Mouse (Mus musculus) liver, embryonic 11.5 days (tissue): Measurements from ENCODE around the gene Flcn. TPM values are rescaled to one million over a fixed set of nuclear protein-coding genes. Genes with fewer than 3 reads are reported as not detected.

Experiments used
- ATAC-seq: fragments of 200-750 bp; cut with Nextera tagmentation; replicated peaks from 2 replicates; pipeline ENCODE4 v1.8.0; 2017; ENCODE audit warnings: moderate number of reproducible peaks, mild to moderate bottlenecking, moderate TSS enrichment, moderate library complexity; ENCODE audit not compliant: low FRiP score
- DNase-seq: peaks from one replicate; pipeline ENCODE4 v3.0.0-alpha.2; 2017; ENCODE audit warnings: low spot score
- H3K27ac ChIP-seq: fragments of 300-500 bp; sonication (generic); 2 replicates; pipeline ENCODE4 v1.5.1; 2014; ENCODE audit warnings: mild to moderate bottlenecking, low read depth, low read length, control low read depth
- H3K27me3 ChIP-seq: fragments of 300-500 bp; sonication (generic); replicated peaks from 2 replicates; pipeline ENCODE4 v1.6.1; 2014; ENCODE audit warnings: low read length, mixed read lengths; ENCODE audit not compliant: control insufficient read depth, insufficient read depth
- H3K36me3 ChIP-seq: fragments of 300-500 bp; sonication (generic); 2 replicates; pipeline ENCODE4 v1.6.1; 2014; ENCODE audit warnings: mild to moderate bottlenecking, low read length, moderate library complexity, mixed read lengths; ENCODE audit not compliant: control insufficient read depth, insufficient read depth
- H3K4me1 ChIP-seq: fragments of 300-500 bp; sonication (generic); replicated peaks from 2 replicates; pipeline ENCODE4 v1.6.1; 2014; ENCODE audit warnings: low read length, mixed read lengths; ENCODE audit not compliant: control insufficient read depth, insufficient read depth
- H3K4me2 ChIP-seq: fragments of 300-500 bp; sonication (generic); 2 replicates; pipeline ENCODE4 v1.6.1; 2014; ENCODE audit warnings: mild to moderate bottlenecking, control low read depth, moderate library complexity
- H3K4me3 ChIP-seq: fragments of 300-500 bp; sonication (generic); 2 replicates; pipeline ENCODE4 v1.5.1; 2014; ENCODE audit warnings: low read depth, low read length, control low read depth
- H3K9ac ChIP-seq: fragments of 300-500 bp; sonication (generic); 2 replicates; pipeline ENCODE4 v1.6.1; 2014; ENCODE audit warnings: low read depth, low read length, control low read depth
- H3K9me3 ChIP-seq: fragments of 300-500 bp; sonication (generic); 2 replicates; pipeline ENCODE4 v1.6.1; 2016; ENCODE audit warnings: low read length, inconsistent platforms, mixed read lengths; ENCODE audit not compliant: control insufficient read depth
- WGBS: fragments of 180-500 bp; shearing (Covaris S2); extraction: QIAGEN DNeasy Blood & Tissue Kit; methylation state at CpG from one replicate; pipeline ENCODE4 v1.1.7; 2014; 5-methylcytosine and 5-hydroxymethylcytosine counted together
- polyA plus RNA-seq: library from polyadenylated mRNA; unstranded; fragments of >200 nt; fragmentation: Nextera tagmentation; extraction: Ambion mirVana; gene quantifications from 2 replicates; pipeline ENCODE4 v1.2.1, GENCODE M21; 2014

Flcn gene
- polyA plus RNA-seq, 1 experiment from 2014 or later, result 33.1 TPM

DNA sequence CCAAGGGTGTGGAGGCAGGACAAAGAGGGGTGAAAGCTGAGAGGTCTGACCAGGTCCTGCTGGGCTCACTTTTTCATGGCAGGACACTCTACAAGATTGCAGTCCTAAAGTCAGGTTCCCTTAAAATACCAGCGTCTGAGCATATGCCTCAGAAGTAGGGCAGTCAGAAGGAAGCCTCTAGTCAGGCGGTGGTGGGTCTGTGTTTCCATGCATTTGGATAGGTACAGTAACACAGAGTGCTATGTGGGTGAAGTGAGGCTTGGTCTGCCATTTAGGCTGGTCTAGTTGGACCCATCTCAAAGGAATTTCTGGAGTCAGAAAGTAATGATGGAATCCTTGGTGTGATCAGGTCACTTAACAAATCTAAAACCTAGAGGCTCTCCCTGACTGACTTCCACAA, 40.5 kb downstream of the Flcn start:
- H3K9ac ChIP-seq, result no peak overlapping the region
- no peak for ATAC-seq
- H3K9me3 ChIP-seq, result no peaks in the 10 kb centered on the region
- H3K4me3 ChIP-seq, result no peak overlapping the region
- H3K27me3 ChIP-seq, result no peaks in the 10 kb centered on the region
- no peak overlapping the region for H3K4me2 ChIP-seq
- peaks cover 39% of the 10 kb centered on the region for H3K36me3 ChIP-seq
- WGBS, result 85% methylated on average over 2 of the region's 2 CpGs
- no peaks in the 10 kb centered on the region for H3K4me1 ChIP-seq
- no peak for DNase-seq
- H3K27ac ChIP-seq, result no peak overlapping the region

DNA sequence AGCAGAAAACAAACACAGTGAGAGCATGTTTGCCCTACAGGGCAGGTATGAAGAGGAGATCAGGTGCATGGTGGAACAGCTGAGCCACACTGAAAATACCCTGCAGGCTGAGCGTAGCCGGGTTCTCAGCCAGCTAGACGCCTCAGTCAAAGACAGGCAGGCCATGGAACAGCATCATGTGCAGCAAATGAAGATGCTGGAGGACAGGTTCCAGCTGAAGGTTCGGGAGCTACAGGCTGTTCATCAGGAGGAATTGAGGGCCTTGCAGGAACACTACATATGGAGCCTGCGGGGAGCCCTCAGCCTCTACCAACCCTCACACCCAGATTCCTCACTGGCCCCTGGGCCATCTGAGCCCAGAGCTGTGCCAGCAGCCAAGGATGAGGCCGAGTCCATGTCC, 49.0 kb downstream of the Flcn start:
- peaks cover 25% of the 10 kb centered on the region for H3K36me3 ChIP-seq

DNA sequence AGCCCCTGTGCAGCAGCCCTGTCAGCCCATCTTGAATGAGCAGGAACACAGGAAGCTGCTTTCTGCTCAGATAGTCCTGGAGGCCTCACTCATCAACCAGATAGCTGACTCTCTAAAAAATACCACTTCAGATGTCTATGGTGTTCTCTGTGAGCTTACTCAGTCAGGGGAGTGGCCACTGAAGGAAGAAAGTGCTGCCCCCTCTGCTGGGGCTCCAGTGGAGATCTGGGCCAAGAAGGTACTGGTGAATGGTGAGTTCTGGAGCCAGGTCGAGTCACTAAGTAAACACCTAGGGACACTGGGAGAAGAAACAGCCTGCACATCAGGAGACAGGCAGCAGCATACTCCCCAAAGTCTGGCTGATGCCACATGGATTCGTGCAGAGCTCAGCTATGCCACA, 50.2 kb downstream of the Flcn start:
- DNase-seq (no peak), ATAC-seq (no peak)
- no peaks in the 10 kb centered on the region for H3K4me1 ChIP-seq
- H3K4me3 ChIP-seq, result no peak overlapping the region
- H3K27ac ChIP-seq, result no peak overlapping the region
- no peaks in the 10 kb centered on the region for H3K9me3 ChIP-seq
- H3K36me3 ChIP-seq, result peaks cover 29% of the 10 kb centered on the region
- 78% methylated on average over 2 of the region's 2 CpGs for WGBS
- no peak overlapping the region for H3K9ac ChIP-seq
- no peaks in the 10 kb centered on the region for H3K27me3 ChIP-seq
- no peak overlapping the region for H3K4me2 ChIP-seq

More for the DNA sequence above, 49.0 kb downstream of the Flcn start:
- Histone ChIP-seq H3K4me1 (no peaks in the 10 kb centered on the region), H3K27me3 (no peaks in the 10 kb centered on the region), H3K4me2 (no peak overlapping the region), H3K27ac (no peak overlapping the region), H3K9ac (no peak overlapping the region), H3K4me3 (no peak overlapping the region), H3K9me3 (no peaks in the 10 kb centered on the region)
- ATAC-seq (no peak), DNase-seq (no peak)
- 93% methylated on average over 6 of the region's 6 CpGs for WGBS

DNA sequence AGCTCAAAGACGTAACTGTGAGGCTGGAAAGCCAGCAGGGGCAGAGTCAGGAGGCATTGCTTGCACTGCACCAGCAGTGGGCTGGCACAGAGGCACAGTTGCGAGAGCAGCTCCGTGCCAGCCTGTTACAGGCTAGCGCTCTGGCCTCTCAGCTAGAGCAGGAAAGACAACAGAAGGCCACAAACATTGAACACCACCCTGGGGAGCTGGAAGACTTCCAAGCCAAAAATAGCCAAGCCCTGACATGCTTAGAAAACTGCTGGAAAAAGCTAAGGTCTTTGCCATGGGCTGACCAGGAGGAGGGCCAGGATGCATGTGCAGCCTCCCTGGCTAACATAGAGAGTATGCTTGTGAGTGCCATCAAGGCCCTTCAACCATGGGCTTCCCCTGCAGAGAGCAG, 50.6 kb downstream of the Flcn start:
- peaks cover 31% of the 10 kb centered on the region for H3K36me3 ChIP-seq
- H3K4me1 ChIP-seq, result no peaks in the 10 kb centered on the region
- H3K27me3 ChIP-seq, result no peaks in the 10 kb centered on the region
- ATAC-seq (no peak), DNase-seq (no peak)
- WGBS, result 93% methylated on average over 4 of the region's 4 CpGs
- H3K4me3 ChIP-seq, result no peak overlapping the region
- H3K9ac ChIP-seq, result no peak overlapping the region
- H3K4me2 ChIP-seq, result no peak overlapping the region
- peak overlapping the region; percentile 24 for H3K27ac ChIP-seq
- H3K9me3 ChIP-seq, result no peaks in the 10 kb centered on the region

DNA sequence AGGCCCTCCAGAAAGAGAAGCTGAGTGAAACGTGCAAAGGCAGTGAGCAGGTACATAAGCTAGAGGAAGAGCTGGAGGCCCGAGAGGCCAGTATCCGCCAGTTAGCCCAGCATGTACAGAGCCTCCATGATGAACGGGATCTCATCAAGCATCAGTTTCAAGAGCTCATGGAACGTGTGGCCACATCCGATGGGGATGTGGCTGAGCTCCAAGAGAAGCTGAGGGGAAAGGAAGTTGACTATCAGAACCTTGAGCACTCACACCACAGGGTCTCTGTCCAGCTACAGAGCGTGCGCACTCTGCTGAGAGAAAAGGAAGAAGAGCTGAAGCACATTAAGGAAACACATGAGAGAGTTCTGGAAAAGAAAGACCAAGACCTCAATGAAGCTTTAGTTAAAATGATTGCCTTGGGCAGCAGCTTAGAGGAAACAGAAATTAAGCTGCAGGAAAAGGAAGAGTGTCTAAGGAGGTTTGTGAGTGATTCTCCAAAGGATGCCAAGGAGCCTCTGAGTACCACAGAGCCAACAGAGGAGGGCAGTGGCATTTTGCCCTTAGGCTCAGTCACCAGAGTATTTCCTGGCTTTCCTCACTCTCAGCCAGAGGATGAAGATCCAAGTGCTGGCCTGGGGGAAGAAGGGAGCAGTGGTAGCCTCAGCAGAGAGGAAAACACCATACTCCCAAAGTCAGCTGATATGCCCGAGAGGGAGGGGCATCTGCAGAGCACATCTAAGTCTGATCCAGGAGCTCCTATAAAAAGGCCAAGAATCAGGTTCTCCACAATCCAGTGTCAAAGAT, 51.4 kb downstream of the Flcn start:
- ATAC-seq, result no peak
- no peaks in the 10 kb centered on the region for H3K27me3 ChIP-seq
- 88% methylated on average over 9 of the region's 9 CpGs for WGBS

DNA sequence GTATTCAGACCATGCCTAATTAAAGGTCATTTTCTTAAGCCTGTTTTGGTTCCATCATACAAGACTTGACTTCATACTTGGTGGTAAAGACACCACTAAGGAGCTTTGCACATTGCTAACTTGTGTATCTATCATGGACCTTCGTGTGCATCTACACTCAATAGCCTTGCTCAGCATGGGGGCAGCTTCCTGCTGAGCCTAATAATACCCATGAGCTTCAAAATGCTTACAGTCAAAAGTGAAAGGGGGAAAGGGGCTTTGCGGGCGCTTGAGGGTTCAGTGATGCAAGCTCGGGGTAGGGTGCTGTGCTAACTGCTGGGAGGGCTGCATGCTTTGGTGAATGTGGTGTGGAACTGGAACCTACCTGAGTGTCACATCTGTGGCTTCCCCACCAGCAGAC, 53.5 kb downstream of the Flcn start:
- ATAC-seq, result no peak
- Histone ChIP-seq H3K4me3 (no peak overlapping the region), H3K9ac (no peak overlapping the region), H3K9me3 (no peaks in the 10 kb centered on the region), H3K36me3 (peaks cover 39% of the 10 kb centered on the region), H3K4me2 (no peak overlapping the region), H3K27ac (no peak overlapping the region), H3K27me3 (no peaks in the 10 kb centered on the region), H3K4me1 (no peaks in the 10 kb centered on the region)
- 89% methylated on average over 4 of the region's 4 CpGs for WGBS
- DNase-seq, result no peak

More for the DNA sequence above, 51.4 kb downstream of the Flcn start:
- no peaks in the 10 kb centered on the region for H3K9me3 ChIP-seq
- no peak for DNase-seq
- H3K4me2 ChIP-seq, result no peak overlapping the region
- peaks cover 35% of the 10 kb centered on the region for H3K36me3 ChIP-seq
- no peak overlapping the region for H3K27ac ChIP-seq
- H3K9ac ChIP-seq, result no peak overlapping the region
- no peak overlapping the region for H3K4me3 ChIP-seq
- H3K4me1 ChIP-seq, result no peaks in the 10 kb centered on the region

DNA sequence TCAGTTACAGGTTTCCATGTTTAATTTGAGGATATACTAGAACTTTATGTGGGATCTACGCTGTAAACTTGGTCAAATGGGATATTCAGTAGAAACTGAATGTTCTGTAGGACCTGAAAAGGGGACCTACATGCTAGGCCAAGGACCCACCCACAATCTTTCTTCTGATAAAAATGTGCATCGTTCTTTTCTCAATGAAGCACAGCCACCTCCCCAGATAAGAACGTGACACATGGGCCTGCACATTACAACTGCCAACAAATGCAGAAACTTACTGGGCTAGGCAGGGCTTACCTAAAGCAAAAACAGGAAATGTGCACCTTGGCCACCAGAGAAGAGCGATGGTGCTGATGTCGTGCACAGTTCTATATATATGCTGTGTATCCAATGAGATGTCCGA, 55.3 kb downstream of the Flcn start:
- no peak overlapping the region for H3K27ac ChIP-seq
- 79% methylated on average over 6 of the region's 6 CpGs for WGBS
- H3K4me2 ChIP-seq, result no peak overlapping the region
- peaks cover 35% of the 10 kb centered on the region for H3K36me3 ChIP-seq
- H3K4me3 ChIP-seq, result no peak overlapping the region
- no peaks in the 10 kb centered on the region for H3K4me1 ChIP-seq
- H3K9ac ChIP-seq, result no peak overlapping the region
- DNase-seq (no peak), ATAC-seq (no peak)
- no peaks in the 10 kb centered on the region for H3K27me3 ChIP-seq
- H3K9me3 ChIP-seq, result no peaks in the 10 kb centered on the region

DNA sequence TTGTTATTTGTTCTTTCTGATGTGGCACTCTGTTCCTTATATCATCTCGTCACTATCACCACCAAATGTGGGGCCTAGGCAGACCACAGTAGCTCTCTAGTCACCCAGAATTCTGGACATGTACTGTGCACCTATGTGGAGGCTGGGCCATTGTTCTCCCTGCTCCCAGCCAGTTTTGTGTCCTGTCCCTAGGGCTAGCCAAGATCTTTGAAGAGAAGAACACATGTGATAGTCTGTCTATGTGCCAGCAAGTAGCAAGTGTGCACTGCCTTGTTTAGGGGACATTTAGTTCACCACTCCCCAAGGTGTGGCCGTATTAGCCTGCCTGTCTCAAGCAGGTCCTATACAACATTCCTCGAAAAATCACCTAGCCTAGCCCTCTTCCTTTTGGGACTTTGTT, 60.8 kb downstream of the Flcn start:
- DNase-seq, result no peak
- ATAC-seq, result no peak
- Histone ChIP-seq H3K9ac (no peak overlapping the region), H3K36me3 (peaks cover 15% of the 10 kb centered on the region; the same call in 1 of the 2 replicates), H3K4me2 (no peak overlapping the region), H3K27me3 (no peaks in the 10 kb centered on the region), H3K4me3 (no peak overlapping the region), H3K27ac (no peak overlapping the region), H3K4me1 (no peaks in the 10 kb centered on the region), H3K9me3 (no peaks in the 10 kb centered on the region)
- WGBS, result 85% methylated on average over 3 of the region's 3 CpGs

DNA sequence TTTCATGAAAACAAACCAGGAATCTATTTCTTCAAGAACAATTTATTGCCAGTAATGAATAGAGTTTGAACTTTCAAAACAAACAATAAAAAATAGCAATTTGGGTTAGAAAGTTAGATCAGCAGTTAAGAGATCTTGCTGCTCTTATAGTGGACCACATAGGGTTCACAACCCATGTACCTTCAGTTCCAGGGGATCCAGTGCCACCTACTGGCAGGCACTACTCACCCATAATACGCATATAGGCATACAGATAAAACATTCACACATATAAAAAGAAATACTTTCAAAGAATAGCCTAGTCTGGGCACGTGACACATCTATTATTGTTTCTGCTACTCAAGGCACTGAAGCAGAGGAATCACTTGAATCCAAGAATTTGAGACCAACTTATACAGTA, 63.2 kb downstream of the Flcn start:
- no peaks in the 10 kb centered on the region for H3K27me3 ChIP-seq
- H3K36me3 ChIP-seq, result peaks cover 14% of the 10 kb centered on the region
- ATAC-seq (no peak), DNase-seq (no peak)
- no peak overlapping the region for H3K9ac ChIP-seq
- no peak overlapping the region for H3K4me3 ChIP-seq
- H3K4me2 ChIP-seq, result no peak overlapping the region
- H3K9me3 ChIP-seq, result no peaks in the 10 kb centered on the region
- 82% methylated on average over 2 of the region's 2 CpGs for WGBS
- H3K27ac ChIP-seq, result no peak overlapping the region
- H3K4me1 ChIP-seq, result no peaks in the 10 kb centered on the region
